Mouse (Mus musculus): ENCODE data around the gene Atg101. TPM values are rescaled to one million over a fixed set of nuclear protein-coding genes. Genes with fewer than 3 reads are reported as not detected.

Atg101 gene
- polyA plus RNA-seq, 1 experiment from 2014 or later = 62.0 TPM

DNA sequence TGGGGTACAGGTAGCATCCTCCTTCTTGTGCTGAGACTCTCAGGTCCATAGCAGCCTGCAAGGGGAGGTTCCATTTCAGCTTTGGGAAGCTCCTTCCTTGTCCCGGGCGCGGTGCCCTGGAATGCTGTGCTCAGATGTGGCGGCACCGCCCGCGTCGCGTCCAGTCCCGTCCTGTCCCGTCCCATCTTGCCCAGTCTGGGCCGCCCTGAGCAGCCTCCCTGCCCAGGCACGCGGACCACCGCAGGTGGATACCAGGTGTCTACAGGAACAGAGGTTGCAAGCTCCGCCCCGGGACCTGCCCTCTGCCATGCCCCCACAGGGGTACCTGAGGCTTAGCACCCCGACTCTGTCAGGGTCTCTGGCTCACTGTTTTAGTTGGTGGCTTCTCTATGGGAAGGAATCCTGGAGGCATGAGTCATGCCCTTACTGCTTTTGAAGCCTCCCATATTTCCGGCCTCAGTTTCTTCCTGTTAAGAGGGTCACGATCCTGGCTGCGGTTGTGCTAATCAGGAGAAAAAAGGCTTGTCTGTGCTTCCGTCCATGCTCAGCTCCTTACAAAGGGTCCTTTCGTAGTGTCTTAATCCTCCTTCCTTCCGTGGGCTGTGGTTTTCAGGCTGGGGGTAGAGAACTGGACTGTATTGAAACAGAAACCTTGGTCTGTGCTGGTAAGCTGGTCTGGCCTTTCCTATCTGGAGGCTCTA is 52.6 kb downstream of the Atg101 start:
- 41% methylated on average over 24 of the region's 24 CpGs for WGBS
- Histone ChIP-seq H3K4me1 (replicated peaks) (peaks cover 11% of the 10 kb centered on the region; the same call in 1 of the 2 replicates), H3K9me3 (no peaks in the 10 kb centered on the region), H3K27me3 (replicated peaks) (no peaks in the 10 kb centered on the region), H3K36me3 (no peaks in the 10 kb centered on the region), H3K4me2 (replicated peaks) (no peak overlapping the region), H3K4me3 (replicated peaks) (no peak overlapping the region), H3K27ac (no peak overlapping the region; the same call in 1 of the 2 replicates), H3K9ac (no peak overlapping the region)
- no peak for ATAC-seq

DNA sequence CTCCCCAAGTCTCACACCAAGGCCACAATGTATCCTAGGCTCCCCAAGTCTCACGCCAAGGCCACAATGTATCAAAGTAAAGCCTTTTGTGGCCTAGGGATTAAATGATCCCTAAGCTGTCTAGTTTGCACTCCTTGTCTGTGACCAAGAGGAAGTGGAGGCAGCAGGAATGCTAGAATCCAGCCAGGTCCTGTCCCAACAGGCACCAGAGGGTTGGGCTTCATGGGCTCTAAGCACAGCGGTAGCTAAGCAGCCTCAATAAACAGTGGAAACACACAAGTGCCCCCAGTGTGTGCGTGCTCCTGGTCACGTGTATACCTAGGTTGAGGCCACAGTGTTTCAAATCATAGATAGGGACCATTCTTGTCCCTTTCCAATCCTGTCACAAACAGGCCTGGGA is 54.3 kb downstream of the Atg101 start:
- Histone ChIP-seq H3K4me3 (replicated peaks) (no peak overlapping the region), H3K4me1 (replicated peaks) (peaks cover 7% of the 10 kb centered on the region; the same call in 1 of the 2 replicates), H3K27me3 (replicated peaks) (no peaks in the 10 kb centered on the region), H3K4me2 (replicated peaks) (no peak overlapping the region), H3K27ac (no peak overlapping the region), H3K9me3 (no peaks in the 10 kb centered on the region), H3K36me3 (no peaks in the 10 kb centered on the region), H3K9ac (peak overlapping the region; percentile 20; the same call in 1 of the 2 replicates)
- no peak for ATAC-seq
- WGBS = 67% methylated on average over 4 of the region's 4 CpGs

DNA sequence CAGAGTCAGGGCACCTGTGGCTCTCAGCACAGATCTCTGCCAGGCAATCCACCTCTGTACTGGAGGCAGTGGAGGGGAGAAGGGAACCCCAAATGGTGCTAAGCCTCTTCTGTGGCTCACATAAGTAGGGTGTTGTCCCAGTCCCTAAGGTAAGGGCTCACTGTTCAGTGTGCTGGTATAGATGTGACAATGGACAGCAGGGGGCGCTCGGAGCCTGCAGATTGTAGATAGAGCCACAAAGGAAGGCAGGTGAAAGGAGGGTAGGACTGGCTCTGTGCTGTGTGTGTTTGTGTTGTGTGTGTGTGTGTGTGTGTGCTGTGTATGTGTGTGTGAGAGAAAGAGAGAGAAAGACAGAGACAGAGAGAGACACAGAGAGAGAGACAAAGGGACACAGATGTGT is 55.5 kb downstream of the Atg101 start:
- 0% methylated on average over 2 of the region's 2 CpGs for WGBS
- peaks cover 7% of the 10 kb centered on the region; the same call in 1 of the 2 replicates for H3K4me1 ChIP-seq (replicated peaks)
- no peak overlapping the region for H3K4me2 ChIP-seq (replicated peaks)
- H3K27ac ChIP-seq = no peak overlapping the region
- H3K9me3 ChIP-seq = no peaks in the 10 kb centered on the region
- H3K4me3 ChIP-seq (replicated peaks) = no peak overlapping the region
- H3K36me3 ChIP-seq = no peaks in the 10 kb centered on the region
- ATAC-seq = peak; percentile 76
- H3K9ac ChIP-seq = no peak overlapping the region
- H3K27me3 ChIP-seq (replicated peaks) = no peaks in the 10 kb centered on the region

Other genes with a start within 250 kb of the Atg101 start
- not detected in 2 replicates for gene Gm47841, start 236.9 kb upstream of the Atg101 start, polyA plus RNA-seq (2015; fragmentation: Nextera tagmentation; extraction: Ambion mirVana)
- 0.18 and 0.19 TPM in 2 replicates for gene Fignl2, start 205.7 kb upstream of the Atg101 start, polyA plus RNA-seq (2015; fragmentation: Nextera tagmentation; extraction: Ambion mirVana)
- gene Ankrd33, start 168.5 kb upstream of the Atg101 start, polyA plus RNA-seq (2015; fragmentation: Nextera tagmentation; extraction: Ambion mirVana) = not detected in 2 replicates
- 27.3 and 27.6 TPM in 2 replicates for gene Acvrl1, start 155.8 kb upstream of the Atg101 start, polyA plus RNA-seq (2015; fragmentation: Nextera tagmentation; extraction: Ambion mirVana)
- gene Acvr1b, start 110.2 kb upstream of the Atg101 start, polyA plus RNA-seq (2015; fragmentation: Nextera tagmentation; extraction: Ambion mirVana) = 9.1 and 9.3 TPM in 2 replicates
- gene Grasp, start 60.1 kb upstream of the Atg101 start, polyA plus RNA-seq (2015; fragmentation: Nextera tagmentation; extraction: Ambion mirVana) = 3.9 and 4.8 TPM in 2 replicates
- 7.9 and 8.9 TPM in 2 replicates for gene Nr4a1, start 30.0 kb upstream of the Atg101 start, polyA plus RNA-seq (2015; fragmentation: Nextera tagmentation; extraction: Ambion mirVana)
- gene 6030408B16Rik, start 8.9 kb downstream of the Atg101 start, polyA plus RNA-seq (2015; fragmentation: Nextera tagmentation; extraction: Ambion mirVana) = 4.1 TPM in 2 replicates
- 1.2 TPM in 2 replicates for gene Krt80, start 85.9 kb downstream of the Atg101 start, polyA plus RNA-seq (2015; fragmentation: Nextera tagmentation; extraction: Ambion mirVana)
- gene Krt7, start 126.8 kb downstream of the Atg101 start, polyA plus RNA-seq (2015; fragmentation: Nextera tagmentation; extraction: Ambion mirVana) = 134 and 137 TPM in 2 replicates
- gene Krt87, start 154.5 kb downstream of the Atg101 start, polyA plus RNA-seq (2015; fragmentation: Nextera tagmentation; extraction: Ambion mirVana) = 0.20 and 0.21 TPM in 2 replicates
- gene Krt88, start 163.5 kb downstream of the Atg101 start, polyA plus RNA-seq (2015; fragmentation: Nextera tagmentation; extraction: Ambion mirVana) = not detected in 2 replicates
- not detected in 2 replicates for gene Krt81, start 179.5 kb downstream of the Atg101 start, polyA plus RNA-seq (2015; fragmentation: Nextera tagmentation; extraction: Ambion mirVana)
- 0.14 TPM in 1 of 2 replicates, not detected in the other for gene Krt86, start 189.2 kb downstream of the Atg101 start, polyA plus RNA-seq (2015; fragmentation: Nextera tagmentation; extraction: Ambion mirVana)
- 0.19 TPM in 1 of 2 replicates, not detected in the other for gene Krt83, start 207.2 kb downstream of the Atg101 start, polyA plus RNA-seq (2015; fragmentation: Nextera tagmentation; extraction: Ambion mirVana)
- not detected in 2 replicates for gene Gm49425, start 233.0 kb downstream of the Atg101 start, polyA plus RNA-seq (2015; fragmentation: Nextera tagmentation; extraction: Ambion mirVana)
- 0.13 and 0.29 TPM in 2 replicates for gene Krt84, start 248.5 kb downstream of the Atg101 start, polyA plus RNA-seq (2015; fragmentation: Nextera tagmentation; extraction: Ambion mirVana)

Data from intestine, embryonic 15.5 days (tissue).